Mouse (Mus musculus): ENCODE measurements around the gene Ubr7.

Gene Ubr7

DNA sequence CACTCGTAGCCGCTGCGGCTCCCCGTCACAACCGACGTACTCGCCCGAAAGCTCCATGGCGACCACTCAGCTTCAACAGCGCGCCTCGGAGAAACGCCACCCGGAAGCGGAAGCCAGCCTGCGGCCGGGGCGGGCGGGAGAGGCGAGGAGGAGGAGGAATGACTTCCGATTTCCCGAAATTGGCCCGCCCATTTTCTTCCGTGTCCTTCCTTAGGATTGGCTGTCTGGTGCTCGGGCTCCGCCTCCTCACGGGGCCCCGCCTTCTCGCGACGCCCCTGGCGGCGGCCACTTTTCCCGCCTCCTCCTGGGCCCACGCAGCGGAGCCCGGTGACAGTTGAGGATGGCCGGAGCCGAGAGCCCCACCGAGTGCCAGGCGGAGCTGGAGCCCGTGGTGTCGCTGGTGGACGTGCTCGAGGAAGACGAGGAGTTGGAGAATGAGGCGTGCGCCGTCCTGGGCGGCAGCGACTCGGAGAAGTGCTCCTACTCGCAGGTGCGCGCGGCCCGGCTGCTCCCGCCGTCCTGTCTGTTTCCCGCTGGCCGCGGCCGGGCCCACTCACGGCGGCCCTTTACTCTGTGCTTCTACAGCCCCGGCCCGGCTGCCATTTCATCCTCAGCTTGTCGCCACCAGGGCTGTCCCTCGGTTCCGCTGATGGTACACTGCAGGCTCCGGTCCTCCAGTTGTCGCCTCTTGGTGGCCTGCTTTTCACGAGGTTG is at the start of gene Ubr7, which contains the start of the genes Gm28051 and Gon7:
Ubr7 (plus strand) TSS at position 279 of the 714 bp plus-strand sequence.
Gm28051 (minus strand) TSS at position 77 of the 714 bp plus-strand sequence.
Gon7 (minus strand) TSS at position 115 of the 714 bp plus-strand sequence.
- peak; percentile 95 to 96 for DNase-seq (ENCODE audit: low spot score in 2 of 2)

DNA sequence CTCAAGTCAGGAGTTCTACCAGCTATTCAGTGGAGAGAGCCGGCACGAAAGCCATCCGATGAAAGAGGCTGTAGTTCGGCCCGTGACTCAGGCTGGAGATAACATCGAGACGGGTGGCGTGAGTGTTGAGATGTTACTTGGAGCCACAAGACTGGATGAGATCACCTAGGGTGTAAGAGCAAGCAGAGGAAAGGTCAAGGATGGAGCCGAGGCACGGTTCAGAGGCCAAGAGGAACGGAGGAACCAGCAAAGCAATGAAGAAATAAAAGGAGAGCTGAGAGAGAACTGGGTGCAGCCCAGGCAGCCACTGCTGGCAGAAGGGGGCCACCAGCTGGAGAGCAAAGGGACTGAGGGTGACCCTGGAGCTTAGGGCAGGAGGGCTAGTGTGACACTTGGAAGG is 49.5 kb upstream of the Ubr7 start:
- peak; percentile 44 to 51 for DNase-seq (ENCODE audit: low spot score in 2 of 2)

DNA sequence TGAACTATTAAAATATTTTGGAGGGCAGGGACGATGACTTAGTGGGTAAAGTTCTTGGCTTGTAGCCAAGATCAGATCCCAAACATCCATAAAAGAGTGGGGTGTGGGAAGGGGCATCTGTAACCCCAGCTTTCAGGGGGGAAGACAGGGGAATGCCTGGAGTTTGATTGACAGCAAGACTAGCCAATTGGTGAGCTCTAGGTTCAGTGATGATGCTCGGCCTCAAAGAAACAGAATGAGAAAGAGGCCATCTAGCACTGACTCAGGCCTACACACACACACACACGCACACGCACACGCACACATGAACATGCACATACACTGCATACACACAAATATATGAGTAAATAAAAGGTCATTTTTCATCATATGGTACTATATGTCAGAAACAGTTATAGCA is 47.9 kb upstream of the Ubr7 start:
- DNase-seq (ENCODE audit: low spot score in 2 of 2) = no peak

DNA sequence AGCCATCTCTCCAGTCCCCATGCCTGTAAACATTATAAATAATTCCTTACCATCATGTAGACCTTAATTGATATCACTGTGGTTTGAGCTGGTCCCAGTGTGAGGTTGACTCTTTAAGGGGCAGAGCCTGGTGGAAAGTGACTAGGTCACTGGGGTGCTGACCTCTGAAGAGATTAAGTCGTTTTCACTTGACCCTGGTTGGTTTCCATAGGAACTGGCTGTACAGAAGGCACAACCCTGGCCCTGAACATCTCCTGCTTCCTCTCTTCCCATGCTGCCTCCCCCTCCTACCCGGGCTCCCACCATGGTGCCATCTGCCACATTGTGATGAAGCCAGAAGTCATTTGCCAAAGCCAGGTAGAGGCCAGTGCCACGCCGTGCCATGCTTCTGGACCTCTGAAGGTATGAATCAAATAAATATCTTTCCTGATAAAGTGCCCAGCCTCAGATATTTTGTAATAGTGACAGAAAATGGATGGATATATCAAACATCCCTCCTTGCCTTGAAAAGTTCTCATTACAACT is 46.9 kb upstream of the Ubr7 start:
- no peak for DNase-seq (ENCODE audit: low spot score in 2 of 2)

DNA sequence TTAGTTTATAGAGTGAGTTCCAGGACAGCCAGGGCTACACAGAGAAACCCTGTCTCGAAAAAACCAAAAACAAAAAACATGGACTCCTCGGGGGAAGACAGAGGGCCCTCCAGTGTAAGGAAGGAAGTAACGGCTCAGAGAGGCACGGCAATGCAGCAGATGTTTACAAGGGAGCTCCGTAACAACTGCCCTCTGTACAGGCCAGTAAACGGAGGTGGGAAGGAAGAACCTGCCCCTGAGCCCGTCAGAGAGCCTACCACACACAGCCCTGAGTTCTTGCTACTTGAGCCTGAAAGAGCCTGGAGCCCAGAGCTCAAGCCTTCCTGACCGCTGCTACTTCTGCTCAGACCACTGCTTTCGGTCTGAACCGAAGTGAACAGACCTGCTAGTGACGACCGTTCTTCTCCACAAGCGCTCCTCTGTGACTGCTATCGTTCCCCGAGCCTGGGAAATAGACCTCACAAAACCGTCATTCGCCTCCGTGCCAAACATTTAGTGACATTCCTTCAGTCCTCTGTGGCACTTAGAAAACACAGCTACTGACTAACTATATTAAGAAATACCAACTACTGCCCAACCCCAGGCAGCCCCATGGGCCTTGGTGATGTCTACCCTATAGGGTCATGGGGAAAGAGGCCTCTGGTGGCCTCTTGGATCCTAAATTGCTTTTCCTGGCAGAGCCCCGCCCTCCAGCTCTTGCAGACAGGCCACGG is 44.5 kb upstream of the Ubr7 start:
- no peak for DNase-seq (ENCODE audit: low spot score in 2 of 2)

DNA sequence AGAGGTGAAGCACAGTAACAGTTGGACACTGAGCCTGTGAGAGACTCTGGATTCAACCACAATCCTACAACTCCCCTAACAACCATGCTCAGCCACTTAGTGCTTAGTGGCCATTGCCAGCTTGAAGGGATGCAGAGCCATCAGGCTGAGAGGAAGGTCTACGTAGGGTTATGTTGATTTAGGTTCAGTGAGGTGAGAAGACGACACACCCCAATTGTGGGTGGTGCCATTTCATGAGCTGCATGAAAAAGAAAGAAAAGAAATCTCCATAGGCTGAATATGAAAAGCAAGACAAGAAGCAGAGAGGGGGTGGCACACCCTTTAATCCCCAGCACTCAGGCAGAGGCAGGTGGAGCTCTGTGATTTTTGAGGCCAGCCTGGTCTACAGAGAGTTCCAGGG is 43.7 kb upstream of the Ubr7 start:
- no peak for DNase-seq (ENCODE audit: low spot score in 2 of 2)

DNA sequence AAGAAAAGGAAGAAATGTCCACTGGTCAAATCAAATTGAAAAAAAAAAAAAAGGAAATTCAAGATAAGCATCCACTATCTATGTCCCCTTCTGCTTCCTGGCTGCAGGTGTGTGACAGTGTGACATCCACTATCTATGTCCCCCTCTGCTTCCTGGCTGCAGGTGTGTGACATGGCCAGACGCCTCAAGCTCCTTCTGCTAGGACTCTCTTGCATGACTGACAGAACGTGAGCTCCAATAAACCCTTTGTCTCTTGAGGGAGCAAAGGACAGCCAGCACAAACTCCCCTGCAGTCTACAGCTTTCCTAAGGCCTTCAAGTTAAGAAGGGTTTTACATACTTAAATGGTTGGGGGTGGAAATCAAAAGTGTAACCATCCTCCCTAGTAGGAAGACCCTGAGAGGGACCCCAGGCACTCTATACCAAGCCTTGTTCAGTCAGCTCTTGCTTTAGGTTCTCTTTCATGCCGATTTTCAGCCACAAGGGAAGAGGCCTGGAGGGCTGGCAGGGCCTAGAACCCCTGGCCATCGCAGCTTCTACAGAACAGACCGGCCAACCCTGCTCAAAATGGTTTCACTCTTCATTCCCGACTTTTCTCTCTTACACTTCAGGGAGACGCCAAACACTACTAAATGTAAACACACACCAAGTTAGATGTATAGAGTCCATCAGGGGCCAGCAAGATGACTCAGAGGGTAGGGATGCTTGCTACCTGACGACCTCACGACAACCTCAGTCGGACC is 42.9 kb upstream of the Ubr7 start:
- no peak for DNase-seq (ENCODE audit: low spot score in 2 of 2)

DNA sequence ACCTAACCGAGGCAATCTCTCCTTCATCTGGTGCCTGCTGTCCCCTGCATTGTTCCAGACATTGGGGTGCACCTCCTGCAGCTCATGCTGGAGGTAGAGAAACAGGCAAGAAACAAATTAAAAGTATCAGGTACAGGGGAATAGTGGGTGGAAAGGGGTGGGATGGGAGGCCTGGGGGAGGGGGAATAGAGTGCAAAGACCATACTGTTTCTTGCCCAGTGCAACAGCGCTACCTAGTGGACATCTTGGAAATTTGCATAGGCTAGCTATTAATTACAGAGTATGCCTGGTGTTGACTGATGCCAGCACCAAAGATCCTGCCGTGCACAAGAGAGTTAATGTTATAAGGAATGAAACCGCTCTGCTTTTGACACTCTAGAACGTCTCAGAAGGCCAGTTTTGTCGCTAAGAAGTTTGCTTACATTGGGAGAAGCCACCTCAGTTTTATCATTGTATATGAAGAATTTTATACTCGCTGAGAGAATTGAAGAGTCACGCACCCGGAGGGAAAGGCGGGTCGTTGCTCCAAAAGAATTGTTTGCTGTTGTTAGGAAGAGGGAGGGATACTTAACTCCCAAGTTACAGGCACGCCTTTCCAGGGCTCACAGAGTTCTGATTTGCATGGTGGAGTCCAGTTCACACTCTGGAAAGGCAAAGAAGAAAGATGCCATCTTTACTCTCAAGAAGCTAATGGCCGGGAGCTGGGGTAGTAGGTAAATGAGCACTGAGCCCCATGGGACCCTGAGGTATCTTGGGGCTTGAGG is 38.0 kb upstream of the Ubr7 start:
- no peak for DNase-seq (ENCODE audit: low spot score in 2 of 2)

DNA sequence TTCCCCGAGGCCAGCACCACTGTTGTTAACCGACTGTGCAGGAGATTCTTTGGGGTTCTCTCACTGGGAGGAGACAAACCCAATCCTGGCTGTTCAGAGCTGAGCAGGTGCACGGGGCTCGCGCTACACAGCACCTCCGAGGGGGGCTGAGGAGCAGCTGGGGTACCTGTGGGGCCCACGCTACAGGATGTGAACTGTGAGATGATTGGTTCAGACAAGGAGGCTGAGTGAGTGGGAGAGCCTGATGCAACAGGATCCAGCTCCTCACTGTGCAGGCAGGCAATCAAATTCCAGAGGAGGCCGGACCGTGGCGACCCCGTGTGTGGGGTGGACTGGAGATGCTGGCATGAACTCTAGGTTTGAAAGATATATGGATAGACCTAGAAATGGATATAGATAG is 35.3 kb upstream of the Ubr7 start:
- DNase-seq (ENCODE audit: low spot score in 2 of 2) = no peak

DNA sequence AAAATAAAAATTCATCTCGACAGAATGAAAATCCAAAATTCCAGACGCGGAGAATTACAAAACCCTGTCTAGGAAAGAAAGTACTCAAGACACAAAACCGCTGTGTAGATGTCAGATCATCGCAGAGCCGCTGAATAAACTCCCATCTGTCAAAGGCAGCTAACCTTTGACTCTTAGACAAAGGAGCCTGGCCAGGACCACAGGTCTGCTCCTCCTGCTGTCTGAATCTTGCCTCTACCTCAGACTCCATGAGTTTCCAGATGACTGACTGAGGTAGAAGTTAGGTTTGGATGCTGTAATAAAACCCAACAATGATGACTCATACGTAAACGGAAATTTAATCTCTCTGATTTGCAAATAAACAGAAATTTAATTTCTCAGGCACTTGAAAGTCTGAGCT is 34.8 kb upstream of the Ubr7 start:
- no peak for DNase-seq (ENCODE audit: low spot score in 2 of 2)

DNA sequence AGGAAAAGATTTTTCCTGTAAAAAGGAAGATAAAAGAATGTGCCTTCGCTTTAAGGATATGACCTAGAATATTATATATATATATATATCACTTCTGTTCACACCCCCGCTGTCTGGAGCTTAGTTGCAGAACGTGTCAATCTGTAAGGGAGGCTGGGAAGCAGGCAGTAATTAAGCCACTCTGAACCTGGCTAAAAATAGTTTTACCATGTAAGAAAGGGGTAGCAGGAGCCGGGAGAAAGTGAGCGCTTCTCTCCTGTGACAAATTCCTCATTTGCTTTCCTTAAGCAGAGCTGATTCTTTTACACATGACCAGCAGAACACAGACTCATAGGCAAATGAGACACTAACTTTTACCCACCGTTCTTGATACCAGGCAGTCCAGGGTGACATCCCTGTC is 33.9 kb upstream of the Ubr7 start:
- no peak for DNase-seq (ENCODE audit: low spot score in 2 of 2)

DNA sequence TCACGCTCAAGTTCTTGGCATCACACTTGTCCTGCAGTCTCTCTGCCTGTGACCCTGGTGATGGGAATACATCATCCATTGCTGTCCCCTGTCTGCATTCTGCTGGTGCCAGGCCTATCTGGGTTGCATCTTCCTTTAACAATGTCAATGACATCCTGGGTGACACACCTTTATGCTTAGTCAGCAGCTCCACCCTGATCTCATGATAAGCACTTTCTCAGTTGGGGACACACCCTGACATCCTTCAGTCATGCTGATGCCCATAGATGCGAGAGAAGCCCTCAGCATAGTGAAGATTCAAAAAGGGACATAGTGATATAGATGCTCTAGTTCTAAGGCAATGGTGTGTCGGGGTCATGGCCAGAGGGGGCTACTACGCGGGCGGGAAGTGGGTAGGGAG is 32.6 kb upstream of the Ubr7 start:
- DNase-seq (ENCODE audit: low spot score in 2 of 2) = no peak

DNA sequence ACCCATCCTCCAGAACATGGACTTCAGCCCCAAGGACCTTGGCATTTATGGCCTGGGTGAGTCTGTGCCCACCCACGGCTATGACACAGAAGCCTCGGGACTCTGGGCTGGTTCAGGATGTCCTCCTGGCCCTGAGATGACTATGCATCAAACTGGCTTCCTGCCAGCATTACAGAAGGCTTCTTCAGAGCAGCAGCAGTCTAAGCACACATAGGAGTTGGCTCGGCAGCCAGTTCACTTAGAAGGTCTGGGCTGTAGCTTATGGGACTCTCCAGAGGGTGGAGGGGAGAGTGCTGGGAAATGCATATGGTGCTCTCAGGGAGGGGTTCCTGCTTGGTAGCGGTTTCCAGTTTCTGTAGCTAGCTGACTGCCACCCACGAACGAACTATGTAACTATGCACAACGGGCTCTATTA is 32.0 kb upstream of the Ubr7 start:
- no peak for DNase-seq (ENCODE audit: low spot score in 2 of 2)

DNA sequence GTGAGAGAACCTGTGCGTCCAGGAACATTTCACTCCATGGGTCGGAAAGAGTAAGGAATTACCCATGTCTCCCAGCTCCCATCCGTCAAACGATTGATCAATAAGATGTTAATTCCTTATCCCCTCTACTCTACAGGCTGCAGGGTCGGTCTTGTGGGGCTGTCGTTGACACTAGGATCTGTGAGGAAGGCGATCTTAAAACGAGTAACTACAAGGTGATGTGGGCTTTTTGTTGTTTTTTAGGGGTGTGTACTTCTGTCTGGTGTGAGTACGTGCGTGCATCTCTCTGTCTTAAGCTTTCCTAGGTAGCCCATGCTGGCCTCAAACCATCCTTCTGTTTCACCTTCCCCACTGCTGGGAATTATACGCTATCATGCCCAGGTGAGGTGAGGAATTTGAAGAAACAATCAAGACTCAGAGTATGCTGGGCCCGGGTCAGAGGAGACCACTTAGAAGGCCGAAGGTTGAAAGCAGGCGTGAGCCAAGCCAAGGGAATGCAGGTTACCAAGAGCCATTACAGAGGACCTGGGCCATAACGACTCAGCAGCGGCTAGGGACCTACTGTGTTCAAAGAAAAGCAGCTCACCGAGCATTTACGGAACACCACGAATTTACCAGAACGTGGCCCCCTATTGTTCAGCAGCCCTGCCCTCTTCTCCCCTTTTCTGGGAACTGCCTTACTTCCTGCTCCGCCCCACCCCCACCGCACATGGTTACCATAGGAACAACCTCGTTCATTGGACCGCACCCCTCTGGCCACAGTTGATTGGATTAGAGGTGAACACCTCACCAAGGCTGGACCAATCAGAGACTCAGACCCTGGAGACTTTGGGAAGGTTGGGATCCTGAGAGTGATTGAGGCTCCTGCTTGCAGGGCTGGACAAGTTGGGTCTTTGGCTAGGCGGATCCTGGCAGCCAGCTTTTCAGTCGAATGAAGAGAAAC is 27.6 kb upstream of the Ubr7 start:
- DNase-seq (ENCODE audit: low spot score in 2 of 2) = no peak

DNA sequence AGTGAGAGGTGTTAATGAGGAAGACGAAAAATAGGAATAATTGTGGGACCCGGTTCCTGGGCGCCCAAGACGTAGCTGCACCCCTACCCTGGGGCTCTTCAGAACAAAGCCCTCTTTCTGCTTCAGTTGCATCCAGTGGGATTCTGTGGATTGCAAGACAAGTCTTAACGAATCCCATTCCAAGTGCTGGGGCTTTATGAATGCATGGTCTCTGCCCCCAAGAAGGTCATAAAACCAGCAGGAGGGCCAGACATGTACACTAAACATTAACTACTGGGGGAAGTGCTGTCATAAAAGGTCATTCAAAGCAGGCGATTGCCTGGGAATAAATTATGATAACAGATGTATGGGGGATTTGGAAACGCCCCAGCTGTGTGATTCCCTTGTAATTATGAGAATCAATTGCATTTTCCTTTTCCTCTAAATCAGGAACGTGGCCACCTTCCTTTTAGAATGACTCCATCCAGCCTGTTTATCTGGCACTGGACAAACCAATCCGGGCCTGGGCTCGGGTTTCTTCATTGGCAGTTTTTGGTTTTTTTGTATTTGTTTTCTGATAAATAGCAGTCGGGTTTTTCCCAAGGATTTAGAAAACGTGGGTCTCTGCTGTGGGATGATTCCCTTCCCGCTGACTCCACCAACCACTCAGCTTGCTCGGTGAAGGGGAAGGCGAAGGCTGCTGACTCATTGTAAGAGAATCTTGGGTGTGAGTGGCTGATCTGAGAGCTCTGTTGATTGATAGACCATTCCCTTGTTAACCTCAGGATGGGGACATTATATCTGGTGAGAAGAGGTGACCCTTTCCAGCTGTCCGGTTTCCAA is 26.8 kb upstream of the Ubr7 start:
- no peak for DNase-seq (ENCODE audit: low spot score in 2 of 2)

DNA sequence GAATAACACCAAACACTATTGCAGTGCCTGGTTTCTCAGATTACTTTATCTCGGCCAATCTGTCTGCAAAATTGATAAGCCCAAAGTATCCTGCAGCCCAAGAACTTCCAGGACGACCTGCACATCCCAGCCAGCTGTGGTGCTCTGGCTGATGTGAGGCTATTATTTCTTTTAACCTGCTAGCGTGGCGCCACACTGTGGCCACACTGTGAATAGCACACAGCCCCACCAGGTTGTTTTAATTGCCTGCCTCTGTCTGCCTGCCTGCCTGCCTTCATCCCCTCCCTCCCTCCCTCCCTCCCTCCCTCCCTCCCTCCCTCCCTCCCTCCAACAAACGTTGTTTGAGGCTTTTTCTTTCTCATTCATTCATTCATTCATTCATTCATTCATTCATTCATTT is 24.4 kb upstream of the Ubr7 start:
- no peak for DNase-seq (ENCODE audit: low spot score in 2 of 2)

DNA sequence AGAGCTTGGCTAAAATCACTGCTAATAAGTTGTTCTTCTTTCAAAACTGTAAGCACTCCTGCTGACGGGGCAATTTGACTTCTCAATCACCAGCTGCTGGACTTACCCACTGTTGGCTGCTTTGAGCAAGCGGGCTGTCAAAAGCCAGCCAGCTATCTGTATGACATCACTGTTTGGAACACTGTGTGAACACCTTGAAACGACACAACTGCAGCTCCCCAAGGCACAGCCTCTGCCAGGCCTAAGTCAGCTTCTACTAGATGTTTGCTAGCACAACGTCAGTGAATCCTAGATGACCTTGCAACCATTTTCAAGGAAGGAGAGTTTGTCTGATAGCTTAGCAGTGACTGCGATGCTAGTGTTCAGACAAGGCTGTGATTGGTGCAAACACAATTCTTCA is 18.7 kb upstream of the Ubr7 start:
- no peak for DNase-seq (ENCODE audit: low spot score in 2 of 2)

DNA sequence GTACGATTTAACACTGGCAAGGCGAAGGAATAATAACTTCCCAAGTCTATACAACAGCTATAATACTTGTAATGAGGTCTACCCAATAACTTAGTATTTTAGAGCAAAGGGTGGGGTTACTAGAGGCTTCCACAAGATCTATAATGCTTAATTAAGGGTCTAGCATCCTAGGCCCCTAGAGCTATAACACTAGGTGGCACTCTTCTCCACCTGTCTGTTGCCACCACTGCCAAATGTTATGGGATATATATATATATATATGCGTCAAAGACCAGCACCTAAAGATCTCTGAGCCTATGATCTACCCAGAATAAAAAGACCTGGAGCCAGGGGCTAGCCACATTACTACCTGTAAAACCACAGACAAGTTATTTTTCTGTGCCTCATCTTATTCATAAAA is 17.5 kb upstream of the Ubr7 start:
- no peak for DNase-seq (ENCODE audit: low spot score in 2 of 2)

DNA sequence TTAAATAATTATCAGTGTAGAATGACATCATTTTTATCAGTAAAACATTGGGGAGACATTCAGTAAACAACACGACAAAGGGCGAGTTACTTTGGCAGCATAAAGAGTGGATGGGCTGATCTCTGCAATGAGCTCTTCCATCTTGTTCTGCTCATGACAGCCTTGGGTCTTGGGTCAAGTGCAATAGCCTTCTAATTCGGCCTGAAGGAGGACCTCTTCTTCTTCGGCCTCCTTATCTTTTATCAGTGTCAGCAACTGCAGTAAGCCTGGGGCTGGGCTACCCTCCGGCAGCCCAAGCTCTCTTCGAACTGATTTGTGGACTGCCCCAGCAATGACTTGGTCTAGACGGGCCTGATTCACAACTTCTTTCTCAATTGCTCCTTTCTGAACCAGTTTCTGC is 15.7 kb upstream of the Ubr7 start:
- DNase-seq (ENCODE audit: low spot score in 2 of 2) = no peak

Data from urinary bladder, adult 18-20 months (tissue).